Mouse (Mus musculus) thymus, postnatal 25 days (tissue): ENCODE results near the gene Plcd1.

Experiments used
- DNase-seq: peaks from one replicate; pipeline ENCODE4 v3.0.0; 2022

Plcd1 gene

GRCm38 (mm10) chr9:119093419-119094295 is at the start of gene Plcd1:
TSS of gene Plcd1 (minus strand) at chr9:119093502.
- DNase-seq, result peak; percentile 17

GRCm38 (mm10) chr9:119142066-119142465 is 48.8 kb upstream of the Plcd1 start:
- no peak for DNase-seq

- DNase-seq, result no peak
Observed at GRCm38 (mm10) chr9:119138836-119139235, 45.5 kb upstream of the Plcd1 start.

GRCm38 (mm10) chr9:119130692-119131091 is 37.4 kb upstream of the Plcd1 start:
- no peak for DNase-seq

GRCm38 (mm10) chr9:119128436-119129181 is 35.3 kb upstream of the Plcd1 start:
- DNase-seq, result no peak

DNA sequence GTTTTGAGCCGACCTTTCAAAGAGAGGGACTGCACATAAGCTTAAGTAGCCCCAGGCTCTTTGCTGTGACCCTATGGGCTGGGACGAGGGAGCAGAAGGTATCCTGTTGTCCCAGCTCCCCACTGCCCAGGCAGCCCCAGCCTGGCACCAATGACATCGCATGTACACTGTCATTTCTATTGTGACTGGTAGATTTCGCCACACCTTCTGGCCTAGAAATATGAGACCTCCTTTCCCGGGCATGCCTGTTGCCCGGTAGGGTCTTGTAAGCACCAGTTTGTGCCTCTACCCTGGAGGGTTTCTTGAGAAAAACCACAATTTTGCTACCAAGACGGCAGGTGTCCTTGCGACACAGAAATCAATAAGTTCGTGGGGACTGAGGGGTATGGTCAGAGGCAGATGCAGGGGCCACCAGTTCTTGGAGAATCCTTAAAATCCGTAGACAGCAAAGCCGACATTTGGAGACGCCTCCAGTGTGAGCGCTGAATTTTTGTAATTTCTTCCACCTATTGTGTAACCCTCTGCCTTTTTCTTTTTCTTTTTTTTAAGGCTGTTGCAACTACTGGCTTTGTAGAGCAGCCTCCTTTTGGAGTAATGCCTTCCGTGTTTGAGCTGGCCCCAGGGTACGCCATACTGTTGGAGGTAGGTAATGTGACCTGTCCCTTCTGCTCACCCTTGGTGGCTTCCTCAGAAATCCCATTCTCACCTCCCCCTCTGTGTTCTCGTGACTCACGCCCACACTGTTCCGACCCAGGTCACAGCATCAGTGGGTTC is 29.5 kb upstream of the Plcd1 start:
- DNase-seq, result no peak

- DNase-seq, result no peak
Observed at GRCm38 (mm10) chr9:119120168-119120560, 26.9 kb upstream of the Plcd1 start.

DNA sequence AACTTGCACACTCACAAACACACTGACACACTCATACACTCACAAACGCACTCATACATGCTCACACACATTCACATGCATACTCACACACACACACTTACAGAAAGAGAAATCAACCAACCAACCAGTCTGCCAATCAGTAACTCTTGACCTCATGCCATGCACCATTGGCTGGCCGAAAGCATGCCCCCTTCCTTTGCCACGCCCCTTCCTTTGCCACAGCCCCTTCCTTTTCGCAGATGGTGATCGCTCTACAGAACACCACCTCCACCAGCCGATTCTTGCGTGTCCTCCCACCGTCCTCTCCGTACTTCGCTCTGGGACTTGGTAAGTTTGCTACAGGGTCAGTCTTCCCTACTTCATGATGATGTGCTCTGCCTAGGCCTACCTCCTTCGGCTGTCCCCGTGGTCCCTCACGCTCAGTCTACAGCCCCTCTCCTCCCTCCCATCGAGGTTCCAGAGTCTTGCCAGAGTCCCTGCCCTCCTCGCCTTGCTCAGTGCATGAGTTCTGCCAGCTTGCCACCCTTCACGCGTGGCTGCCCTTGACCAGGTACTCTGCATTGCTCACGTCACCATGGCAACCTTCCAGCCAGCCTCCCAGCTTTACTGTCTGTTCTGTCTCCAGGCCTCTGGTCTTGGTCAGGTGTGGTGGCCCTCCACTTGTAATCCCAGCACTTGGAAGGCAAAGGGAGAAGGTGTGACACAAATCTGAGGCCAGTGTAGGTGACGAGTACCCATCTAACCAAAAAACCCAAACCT is 26.3 kb upstream of the Plcd1 start:
- DNase-seq, result no peak

- no peak for DNase-seq
Observed at GRCm38 (mm10) chr9:119114911-119115310, 21.6 kb upstream of the Plcd1 start.

DNA sequence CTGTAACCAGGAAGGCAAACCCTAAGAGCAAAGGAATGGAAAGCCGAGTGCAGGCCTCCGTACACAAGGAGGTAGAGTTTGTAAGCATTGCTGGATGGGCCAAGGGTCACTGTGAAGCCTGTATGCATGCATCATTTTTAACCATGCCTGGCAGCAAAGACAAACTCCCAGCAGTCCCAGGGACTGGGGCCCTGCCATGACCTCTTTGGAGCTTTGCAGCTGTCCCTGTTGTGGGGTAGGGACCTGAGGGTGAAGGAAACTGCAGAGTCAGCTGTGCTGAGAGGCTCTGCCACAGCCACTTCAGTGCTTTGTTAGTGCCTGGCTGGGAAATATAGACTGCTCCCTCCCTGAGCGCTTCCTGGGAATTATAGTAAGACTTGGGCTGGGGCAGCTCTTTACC is 17.3 kb upstream of the Plcd1 start:
- DNase-seq, result no peak

DNA sequence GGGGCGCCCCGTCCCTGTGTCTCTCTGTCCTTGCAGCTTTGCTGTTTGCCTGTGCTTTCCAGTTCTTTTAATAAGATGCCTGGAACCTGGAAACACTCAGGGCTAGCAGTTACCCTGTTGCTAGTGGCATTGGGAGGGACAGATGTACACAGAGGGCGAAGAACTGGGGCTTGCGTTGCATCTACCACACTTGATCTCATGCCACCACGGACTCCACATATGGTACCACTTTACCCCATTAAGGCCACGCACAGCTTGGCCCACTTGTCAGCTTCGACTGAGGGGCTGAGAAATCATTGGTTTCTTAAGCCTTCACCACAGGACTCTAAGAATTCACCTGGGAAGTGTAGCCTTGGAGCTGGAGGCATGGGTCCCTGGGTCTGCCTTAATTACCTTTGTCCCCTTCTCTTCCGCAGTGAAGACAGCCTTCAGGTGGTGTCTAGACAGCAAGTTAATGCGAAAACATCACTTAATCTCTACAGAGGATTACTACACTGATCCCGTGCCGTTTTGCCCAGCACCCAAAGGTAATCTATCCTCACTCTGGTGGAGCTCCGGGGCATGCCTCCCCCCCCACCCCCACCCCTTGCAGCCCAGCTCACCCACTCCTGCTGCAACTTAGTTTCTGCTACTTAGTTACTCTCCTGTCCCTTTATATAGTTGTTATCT is 16.5 kb upstream of the Plcd1 start:
- DNase-seq, result no peak

GRCm38 (mm10) chr9:119107566-119107965 is 14.3 kb upstream of the Plcd1 start:
- peak; percentile 18 for DNase-seq

DNA sequence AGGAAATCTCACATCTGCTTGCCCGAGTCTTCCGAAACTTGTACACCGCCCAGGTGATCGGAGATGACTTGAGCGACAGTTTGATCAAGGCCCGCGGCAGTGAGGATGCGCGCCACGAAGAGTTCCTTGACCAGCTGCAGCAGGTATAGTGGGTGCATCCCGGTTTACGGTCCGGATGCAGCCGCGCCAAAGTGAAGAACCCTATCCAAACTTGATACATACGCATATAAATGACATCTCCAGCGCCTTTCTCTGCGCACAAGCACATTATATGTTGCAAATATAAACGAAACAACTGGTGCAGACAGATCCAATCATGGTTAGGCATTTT is 9.4 kb upstream of the Plcd1 start:
- no peak for DNase-seq

- DNase-seq, result peak; percentile 68
Observed at GRCm38 (mm10) chr9:119101992-119102782, 8.9 kb upstream of the Plcd1 start, which contains the start of gene Dlec1. TSS of gene Dlec1 (plus strand) at chr9:119102478.

DNA sequence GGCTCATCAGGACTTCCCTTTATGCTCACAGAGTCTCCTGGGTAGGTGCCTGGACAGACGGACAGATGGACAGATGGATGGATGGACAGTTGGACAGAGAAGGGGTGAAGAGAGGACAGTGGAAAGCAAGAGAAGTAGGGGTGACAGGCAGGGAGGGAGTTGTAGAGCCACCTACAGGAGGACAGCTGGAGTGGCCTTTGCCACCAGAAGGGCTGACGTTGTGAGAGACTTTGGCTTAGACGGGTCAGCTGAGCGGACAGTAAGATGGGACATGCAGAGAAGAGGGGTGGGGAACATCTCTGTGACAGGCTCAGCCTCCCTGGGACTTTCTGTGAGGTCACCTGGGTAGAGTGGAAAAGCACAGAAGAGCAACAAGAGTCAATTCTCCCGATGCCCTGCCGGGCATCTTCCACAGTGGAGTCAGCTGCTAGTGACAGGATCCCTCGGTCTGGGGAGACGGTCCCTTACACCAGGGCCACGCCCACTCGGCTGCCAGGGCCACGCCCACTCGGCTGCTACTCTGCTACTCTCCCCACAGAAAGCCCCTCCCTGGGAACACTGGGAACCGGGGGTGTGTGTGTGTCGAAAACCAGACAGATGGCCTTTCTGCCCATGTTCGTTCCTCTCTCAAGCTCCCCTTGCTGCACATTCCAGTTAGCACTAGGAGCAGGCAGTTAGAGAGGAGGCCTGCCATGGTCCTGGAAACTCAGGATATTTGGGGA is 7.0 kb upstream of the Plcd1 start:
- DNase-seq, result peak; percentile 17

- no peak for DNase-seq
Observed at GRCm38 (mm10) chr9:119094462-119095109, 1.3 kb upstream of the Plcd1 start.

- no peak for DNase-seq
Observed at GRCm38 (mm10) chr9:119092473-119093418, 556 bp downstream of the Plcd1 start.

DNA sequence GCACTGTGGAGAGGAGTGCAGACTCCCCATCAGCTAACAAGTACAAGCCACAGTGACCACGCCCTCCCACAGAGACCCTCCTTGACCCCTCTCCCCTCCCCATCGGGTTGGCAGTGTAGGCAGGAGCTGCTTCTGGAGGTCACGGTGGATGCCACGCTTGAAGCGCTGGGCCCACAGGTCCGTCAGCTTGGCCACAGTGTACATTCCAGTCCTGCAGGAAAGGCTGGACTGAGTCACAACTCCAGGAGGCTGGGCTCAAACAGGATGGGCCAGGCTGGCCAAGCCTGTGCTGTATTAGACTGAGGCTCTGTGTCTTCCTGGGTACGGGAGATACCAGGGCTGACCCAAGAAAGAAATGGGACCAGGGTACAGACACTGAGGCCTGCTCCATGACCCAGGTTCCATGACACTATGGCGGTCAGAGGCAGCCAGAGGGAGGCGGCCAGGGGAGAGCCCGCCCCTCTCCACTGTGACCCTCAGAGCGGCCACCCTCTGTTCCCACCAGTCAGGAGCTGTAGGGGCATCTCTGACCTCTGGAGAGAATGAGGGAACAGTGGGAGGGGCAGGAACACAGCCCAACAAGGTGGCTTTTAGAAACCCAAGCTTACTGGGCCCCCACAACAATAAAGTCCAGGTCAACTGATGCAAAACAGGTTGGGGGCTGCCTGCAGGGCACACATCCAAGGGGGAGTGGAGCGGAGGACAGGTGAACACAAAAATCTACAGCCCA is 1.6 kb downstream of the Plcd1 start:
- no peak for DNase-seq
